Mouse (Mus musculus): ENCODE measurements around the gene Pgap3. TPM values are rescaled to one million over a fixed set of nuclear protein-coding genes. Genes with fewer than 3 reads are reported as not detected.

Pgap3 gene
- polyA plus RNA-seq, 1 experiment from 2014 or later = 8.2 TPM

DNA sequence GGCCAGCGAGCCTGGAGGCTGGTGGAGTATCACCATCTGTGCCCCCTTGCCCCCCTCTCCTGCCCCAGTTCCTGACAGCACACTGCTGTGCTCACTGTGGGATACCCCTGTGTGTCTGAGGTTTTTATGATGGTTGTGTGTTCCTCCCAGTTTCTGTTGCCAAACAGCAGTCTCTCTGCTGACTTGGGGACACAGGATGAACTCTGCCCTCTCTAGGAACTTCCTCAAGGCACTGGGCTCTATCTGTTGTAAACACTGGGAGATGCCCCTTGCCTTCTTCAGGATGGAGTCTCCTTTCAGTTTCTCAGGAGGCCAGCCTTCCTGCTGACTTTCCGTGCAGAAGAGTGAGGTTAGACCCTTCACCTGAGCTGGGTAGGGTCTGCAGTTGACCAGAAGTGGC, 13.9 kb upstream of the Pgap3 start:
- Histone ChIP-seq H3K36me3 (ENCODE audit: control insufficient read depth, insufficient read depth, low read length) (no peaks in the 10 kb centered on the region), H3K27me3 (replicated peaks; ENCODE audit: control insufficient read depth, insufficient read depth, low read length) (peaks cover 13% of the 10 kb centered on the region)
- 16% methylated on average over 2 of the region's 2 CpGs for WGBS

DNA sequence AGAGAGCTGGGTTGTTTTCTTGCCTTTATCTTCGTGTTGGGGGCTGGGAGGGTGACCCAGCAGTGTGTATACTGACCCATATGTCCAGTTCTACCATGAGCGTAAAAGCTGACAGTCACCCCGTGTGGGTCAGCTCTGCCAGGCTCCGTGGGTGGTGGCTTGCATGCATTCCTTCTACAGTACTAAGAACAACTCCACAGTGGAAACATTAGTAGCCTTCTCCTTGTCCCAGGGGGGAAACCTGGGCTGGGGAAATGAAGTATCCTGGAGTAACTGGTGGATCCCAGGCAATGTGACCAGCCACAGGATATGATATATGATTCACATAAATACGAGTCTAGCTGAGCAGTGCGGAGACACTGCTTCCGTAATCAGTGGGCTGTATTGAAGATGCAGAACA, 13.4 kb upstream of the Pgap3 start:
- Histone ChIP-seq H3K4me1 (ENCODE audit: control insufficient read depth, insufficient read depth, low read depth, low read length) (peaks cover 16% of the 10 kb centered on the region; the same call in 1 of the 2 replicates), H3K9me3 (ENCODE audit: control insufficient read depth, low read length) (no peaks in the 10 kb centered on the region), H3K36me3 (ENCODE audit: control insufficient read depth, insufficient read depth, low read length) (no peaks in the 10 kb centered on the region), H3K4me2 (ENCODE audit: low read length) (peak overlapping the region; percentile 93), H3K27ac (ENCODE audit: low read depth, low read length) (no peak overlapping the region), H3K27me3 (replicated peaks; ENCODE audit: control insufficient read depth, insufficient read depth, low read length) (peaks cover 13% of the 10 kb centered on the region), H3K4me3 (ENCODE audit: low read length) (peak overlapping the region; percentile 57), H3K9ac (ENCODE audit: low read depth, low read length) (peak overlapping the region; percentile 72; the same call in 1 of the 2 replicates)
- 13% methylated on average over 7 of the region's 7 CpGs for WGBS
- ATAC-seq = no peak

More for the DNA sequence above, 13.9 kb upstream of the Pgap3 start:
- H3K4me2 ChIP-seq (ENCODE audit: low read length) = peak overlapping the region; percentile 93
- H3K4me3 ChIP-seq (ENCODE audit: low read length) = no peak overlapping the region
- no peaks in the 10 kb centered on the region for H3K9me3 ChIP-seq (ENCODE audit: control insufficient read depth, low read length)
- ATAC-seq = no peak
- peaks cover 16% of the 10 kb centered on the region; the same call in 1 of the 2 replicates for H3K4me1 ChIP-seq (ENCODE audit: control insufficient read depth, insufficient read depth, low read depth, low read length)
- H3K27ac ChIP-seq (ENCODE audit: low read depth, low read length) = no peak overlapping the region
- H3K9ac ChIP-seq (ENCODE audit: low read depth, low read length) = no peak overlapping the region

DNA sequence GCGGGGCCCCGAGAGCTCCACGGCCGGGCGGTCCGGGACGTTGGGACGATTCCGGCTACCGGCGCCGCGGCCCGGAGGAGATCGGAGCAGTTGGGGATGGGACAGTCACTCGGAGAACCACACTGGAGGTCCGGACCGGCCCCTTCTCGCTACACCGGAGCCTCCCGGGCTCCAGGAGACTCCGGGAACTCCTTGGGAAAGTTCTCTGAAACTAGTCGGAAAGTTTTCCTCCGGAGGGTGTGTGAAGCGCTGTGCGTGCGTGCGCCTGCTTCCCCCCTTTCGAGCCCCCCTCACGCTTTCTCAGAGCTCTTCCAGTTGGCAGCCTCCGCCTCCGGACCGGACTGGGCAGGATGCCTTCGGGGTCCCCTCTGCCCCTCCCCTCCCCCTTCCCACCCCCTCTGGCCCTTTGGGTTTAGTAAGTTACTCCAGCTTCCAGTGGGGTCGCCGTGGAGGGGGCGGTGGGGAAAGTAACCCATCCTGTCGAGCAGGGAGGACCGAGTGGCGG, 12.6 kb upstream of the Pgap3 start:
- H3K4me3 ChIP-seq (ENCODE audit: low read length) = peak overlapping the region; percentile 57
- H3K27ac ChIP-seq (ENCODE audit: low read depth, low read length) = peak overlapping the region; percentile 79
- no peaks in the 10 kb centered on the region for H3K36me3 ChIP-seq (ENCODE audit: control insufficient read depth, insufficient read depth, low read length)
- H3K27me3 ChIP-seq (replicated peaks; ENCODE audit: control insufficient read depth, insufficient read depth, low read length) = peaks cover 13% of the 10 kb centered on the region
- under 1% methylated on average over 40 of the region's 40 CpGs for WGBS
- ATAC-seq = peak; percentile 71
- peak overlapping the region; percentile 93 for H3K4me2 ChIP-seq (ENCODE audit: low read length)
- H3K4me1 ChIP-seq (ENCODE audit: control insufficient read depth, insufficient read depth, low read depth, low read length) = peaks cover 16% of the 10 kb centered on the region; the same call in 1 of the 2 replicates
- H3K9me3 ChIP-seq (ENCODE audit: control insufficient read depth, low read length) = no peaks in the 10 kb centered on the region
- peak overlapping the region; percentile 72 for H3K9ac ChIP-seq (ENCODE audit: low read depth, low read length)

DNA sequence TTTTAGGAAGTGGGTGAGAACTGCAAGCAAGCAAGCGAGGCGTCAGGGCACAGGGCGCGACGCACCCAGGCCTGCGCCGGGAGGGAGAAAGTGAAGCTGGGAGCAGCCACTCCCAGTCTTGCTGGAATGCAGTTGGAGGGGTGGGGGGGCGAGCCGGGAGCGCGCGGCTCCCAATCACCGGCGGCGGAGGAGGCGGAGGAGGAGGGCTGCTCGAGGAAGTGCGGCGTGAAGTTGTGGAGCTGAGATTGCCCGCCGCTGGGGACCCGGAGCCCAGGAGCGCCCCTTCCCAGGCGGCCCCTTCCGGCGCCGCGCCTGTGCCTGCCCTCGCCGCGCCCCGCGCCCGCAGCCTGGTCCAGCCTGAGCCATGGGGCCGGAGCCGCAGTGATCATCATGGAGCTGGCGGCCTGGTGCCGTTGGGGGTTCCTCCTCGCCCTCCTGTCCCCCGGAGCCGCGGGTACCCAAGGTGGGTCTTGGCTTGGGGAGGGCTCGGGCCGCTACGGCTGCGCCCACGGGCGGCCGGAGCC, 12.0 kb upstream of the Pgap3 start, which contains the start of gene Erbb2:
Gene Erbb2 (plus strand): TSS at position 198 of the 524 bp plus-strand sequence.
- peak within 1 kb of the TSS; percentile 93 for H3K4me2 ChIP-seq (ENCODE audit: low read length)
- H3K9me3 ChIP-seq (ENCODE audit: control insufficient read depth, low read length) = no peaks in the 10 kb centered on the region
- H3K9ac ChIP-seq (ENCODE audit: low read depth, low read length) = peak within 1 kb of the TSS; percentile 72
- H3K36me3 ChIP-seq (ENCODE audit: control insufficient read depth, insufficient read depth, low read length) = no peaks in the 10 kb centered on the region
- H3K27ac ChIP-seq (ENCODE audit: low read depth, low read length) = peak within 1 kb of the TSS; percentile 79
- H3K4me1 ChIP-seq (ENCODE audit: control insufficient read depth, insufficient read depth, low read depth, low read length) = peaks cover 16% of the 10 kb centered on the region; the same call in 1 of the 2 replicates
- H3K4me3 ChIP-seq (ENCODE audit: low read length) = peak within 1 kb of the TSS; percentile 57
- WGBS = 0% methylated on average over 31 of the region's 49 CpGs
- ATAC-seq = peak; percentile 53
- peaks cover 13% of the 10 kb centered on the region for H3K27me3 ChIP-seq (replicated peaks; ENCODE audit: control insufficient read depth, insufficient read depth, low read length)

DNA sequence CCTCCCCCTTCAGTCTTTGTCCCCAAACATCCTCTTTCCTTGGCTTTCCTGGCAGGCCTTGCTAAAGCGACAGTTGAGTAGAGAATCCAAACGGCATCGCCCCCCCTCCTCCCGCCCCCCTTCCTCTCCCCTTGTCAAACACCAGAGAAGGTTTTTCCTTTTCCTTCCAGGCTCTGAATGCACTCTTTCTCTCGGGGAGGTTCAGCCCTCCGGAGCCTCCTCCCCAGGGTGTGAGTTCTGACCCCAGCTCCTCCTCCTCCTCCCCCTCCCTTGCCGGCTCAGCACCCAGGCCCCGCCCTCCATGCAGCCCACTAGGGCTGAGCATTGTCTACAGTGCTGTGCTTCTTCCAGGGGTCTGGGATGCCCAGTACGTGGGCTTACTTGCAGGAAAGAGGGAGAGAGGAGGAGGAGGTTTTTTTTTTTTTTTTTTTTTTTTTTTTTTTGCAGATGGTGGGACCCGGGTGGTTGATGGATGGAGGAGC, 9.1 kb upstream of the Pgap3 start:
- peak; percentile 81 for ATAC-seq
- H3K27me3 ChIP-seq (replicated peaks; ENCODE audit: control insufficient read depth, insufficient read depth, low read length) = peaks cover 13% of the 10 kb centered on the region
- H3K4me3 ChIP-seq (ENCODE audit: low read length) = no peak overlapping the region
- H3K4me2 ChIP-seq (ENCODE audit: low read length) = no peak overlapping the region
- no peaks in the 10 kb centered on the region for H3K9me3 ChIP-seq (ENCODE audit: control insufficient read depth, low read length)
- H3K4me1 ChIP-seq (ENCODE audit: control insufficient read depth, insufficient read depth, low read depth, low read length) = peaks cover 16% of the 10 kb centered on the region; the same call in 1 of the 2 replicates
- no peak overlapping the region for H3K27ac ChIP-seq (ENCODE audit: low read depth, low read length)
- 3% methylated on average over 10 of the region's 10 CpGs for WGBS
- H3K9ac ChIP-seq (ENCODE audit: low read depth, low read length) = no peak overlapping the region
- no peaks in the 10 kb centered on the region for H3K36me3 ChIP-seq (ENCODE audit: control insufficient read depth, insufficient read depth, low read length)

DNA sequence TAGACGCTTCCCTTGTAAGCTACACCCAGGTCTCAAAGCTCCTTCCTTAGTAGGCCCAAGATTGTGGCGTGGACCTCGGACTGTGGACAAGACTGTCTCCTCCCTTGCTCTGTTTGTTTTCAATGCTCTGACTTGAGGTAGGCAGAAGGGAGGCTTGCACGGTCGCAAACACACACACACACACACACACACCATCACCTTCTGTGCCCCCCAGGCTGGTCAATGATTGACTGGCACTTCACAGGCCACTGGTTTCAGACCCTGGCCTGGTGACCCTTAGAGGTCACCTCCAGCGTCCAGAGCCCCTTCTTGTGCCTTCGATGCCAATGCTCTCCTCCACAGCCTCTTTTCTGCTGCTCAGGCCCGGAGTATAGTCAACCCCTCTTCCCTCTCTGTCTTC, 8.6 kb upstream of the Pgap3 start:
- H3K4me3 ChIP-seq (ENCODE audit: low read length) = no peak overlapping the region
- H3K27me3 ChIP-seq (replicated peaks; ENCODE audit: control insufficient read depth, insufficient read depth, low read length) = peaks cover 13% of the 10 kb centered on the region
- H3K9ac ChIP-seq (ENCODE audit: low read depth, low read length) = no peak overlapping the region
- no peaks in the 10 kb centered on the region for H3K36me3 ChIP-seq (ENCODE audit: control insufficient read depth, insufficient read depth, low read length)
- no peak overlapping the region for H3K27ac ChIP-seq (ENCODE audit: low read depth, low read length)
- WGBS = 36% methylated on average over 8 of the region's 8 CpGs
- ATAC-seq = no peak
- H3K9me3 ChIP-seq (ENCODE audit: control insufficient read depth, low read length) = no peaks in the 10 kb centered on the region
- peaks cover 14% of the 10 kb centered on the region; the same call in 1 of the 2 replicates for H3K4me1 ChIP-seq (ENCODE audit: control insufficient read depth, insufficient read depth, low read depth, low read length)
- no peak overlapping the region for H3K4me2 ChIP-seq (ENCODE audit: low read length)

DNA sequence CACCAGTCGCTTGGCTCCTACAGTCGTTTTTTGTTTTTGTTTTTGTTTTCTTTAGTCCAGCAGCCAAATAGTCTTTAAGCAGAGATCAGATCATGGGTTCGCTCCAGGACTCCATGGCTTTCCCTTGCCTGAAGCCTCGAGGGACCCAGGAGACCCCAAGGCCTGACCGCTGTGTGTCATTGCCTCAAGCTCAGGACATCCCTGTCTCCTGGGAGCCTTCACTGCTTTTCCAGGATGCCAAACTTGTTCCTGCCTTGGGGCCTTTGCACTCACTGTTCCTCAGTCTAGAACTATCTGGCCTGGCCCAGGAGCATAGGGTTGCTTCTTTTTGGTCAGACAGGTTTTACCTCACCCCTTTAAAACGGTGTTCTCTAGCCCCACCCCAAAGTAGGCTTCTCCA, 6.3 kb upstream of the Pgap3 start:
- H3K9ac ChIP-seq (ENCODE audit: low read depth, low read length) = no peak overlapping the region
- peaks cover 10% of the 10 kb centered on the region for H3K27me3 ChIP-seq (replicated peaks; ENCODE audit: control insufficient read depth, insufficient read depth, low read length)
- no peak overlapping the region for H3K27ac ChIP-seq (ENCODE audit: low read depth, low read length)
- H3K4me2 ChIP-seq (ENCODE audit: low read length) = no peak overlapping the region
- 75% methylated on average over 6 of the region's 6 CpGs for WGBS
- ATAC-seq = no peak
- H3K4me1 ChIP-seq (ENCODE audit: control insufficient read depth, insufficient read depth, low read depth, low read length) = no peaks in the 10 kb centered on the region
- H3K36me3 ChIP-seq (ENCODE audit: control insufficient read depth, insufficient read depth, low read length) = no peaks in the 10 kb centered on the region
- H3K4me3 ChIP-seq (ENCODE audit: low read length) = no peak overlapping the region
- no peaks in the 10 kb centered on the region for H3K9me3 ChIP-seq (ENCODE audit: control insufficient read depth, low read length)

DNA sequence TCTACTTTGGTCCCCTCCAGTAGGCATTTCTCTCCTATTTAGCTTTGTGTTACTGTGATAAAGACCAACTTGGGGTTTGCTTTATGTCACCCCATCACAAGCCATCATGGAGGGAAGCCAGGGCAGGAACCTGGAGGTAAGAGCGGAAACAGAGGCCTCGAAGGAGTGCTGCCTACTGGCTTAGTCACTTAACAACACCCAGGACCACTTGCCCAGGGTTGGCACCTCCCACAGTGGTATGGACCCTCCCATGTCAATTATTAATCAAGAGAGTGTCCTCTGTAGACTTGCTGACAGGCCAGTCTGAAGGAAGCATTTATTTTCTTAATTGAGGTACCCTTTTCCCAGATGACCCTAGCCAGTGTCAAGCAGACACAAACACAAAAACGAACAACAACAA, 526 bp upstream of the Pgap3 start:
- peak overlapping the region; percentile 84 for H3K4me2 ChIP-seq (ENCODE audit: low read length)
- no peaks in the 10 kb centered on the region for H3K27me3 ChIP-seq (replicated peaks; ENCODE audit: control insufficient read depth, insufficient read depth, low read length)
- WGBS = 49% methylated on average over 3 of the region's 3 CpGs
- H3K27ac ChIP-seq (ENCODE audit: low read depth, low read length) = peak overlapping the region; percentile 95
- no peak for ATAC-seq
- H3K4me1 ChIP-seq (ENCODE audit: control insufficient read depth, insufficient read depth, low read depth, low read length) = peaks cover 5% of the 10 kb centered on the region
- H3K9ac ChIP-seq (ENCODE audit: low read depth, low read length) = peak overlapping the region; percentile 84
- H3K36me3 ChIP-seq (ENCODE audit: control insufficient read depth, insufficient read depth, low read length) = no peaks in the 10 kb centered on the region
- H3K4me3 ChIP-seq (ENCODE audit: low read length) = peak overlapping the region; percentile 70
- no peaks in the 10 kb centered on the region for H3K9me3 ChIP-seq (ENCODE audit: control insufficient read depth, low read length)

DNA sequence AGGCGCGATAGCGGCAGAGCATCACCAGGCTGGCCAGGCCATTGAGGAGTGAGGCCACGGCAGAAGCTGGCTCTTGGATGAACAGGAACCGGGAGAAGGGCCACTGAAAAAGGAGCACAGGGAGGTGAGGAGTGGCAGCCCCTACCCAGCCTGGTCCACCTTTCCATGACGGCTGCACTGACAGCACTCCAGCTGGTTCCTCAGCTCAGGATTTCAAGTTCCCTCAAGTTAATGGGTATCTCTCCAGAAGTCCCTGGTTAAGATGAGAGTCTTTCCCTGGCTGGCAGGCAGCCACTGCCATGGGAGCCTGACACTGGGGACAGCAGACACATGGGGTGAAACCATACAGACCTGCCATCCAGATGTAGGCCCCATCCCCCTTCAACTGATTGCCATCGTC, 2.3 kb downstream of the Pgap3 start:
- H3K36me3 ChIP-seq (ENCODE audit: control insufficient read depth, insufficient read depth, low read length) = no peaks in the 10 kb centered on the region
- no peak for ATAC-seq
- H3K4me2 ChIP-seq (ENCODE audit: low read length) = no peak overlapping the region
- WGBS = 83% methylated on average over 7 of the region's 7 CpGs
- no peak overlapping the region for H3K4me3 ChIP-seq (ENCODE audit: low read length)
- no peaks in the 10 kb centered on the region for H3K9me3 ChIP-seq (ENCODE audit: control insufficient read depth, low read length)
- H3K4me1 ChIP-seq (ENCODE audit: control insufficient read depth, insufficient read depth, low read depth, low read length) = peaks cover 5% of the 10 kb centered on the region
- no peak overlapping the region for H3K27ac ChIP-seq (ENCODE audit: low read depth, low read length)
- H3K9ac ChIP-seq (ENCODE audit: low read depth, low read length) = no peak overlapping the region
- H3K27me3 ChIP-seq (replicated peaks; ENCODE audit: control insufficient read depth, insufficient read depth, low read length) = no peaks in the 10 kb centered on the region

Data from hindbrain, embryonic 16.5 days (tissue).